Mouse (Mus musculus): Measurements from ENCODE around the gene Ddx27. TPM values are rescaled to one million over a fixed set of nuclear protein-coding genes. Genes with fewer than 3 reads are reported as not detected.

Gene Ddx27
- polyA plus RNA-seq, 1 experiment from 2014 or later: 23.2 TPM

GRCm38 (mm10) chr2:167009483-167009882 is 5.5 kb upstream of the Ddx27 start:
- no peak overlapping the region for H3K9ac ChIP-seq (ENCODE audit: low read length)
- H3K4me2 ChIP-seq (ENCODE audit: low read length): no peak overlapping the region
- no peak overlapping the region for H3K27ac ChIP-seq (ENCODE audit: low read depth, low read length)
- H3K4me3 ChIP-seq (ENCODE audit: low read depth, low read length): no peak overlapping the region
- H3K36me3 ChIP-seq (ENCODE audit: control insufficient read depth, insufficient read depth, low read length): no peaks in the 10 kb centered on the region
- DNase-seq (ENCODE audit: low spot score): no peak
- no peaks in the 10 kb centered on the region for H3K27me3 ChIP-seq (replicated peaks; ENCODE audit: control insufficient read depth, insufficient read depth, low read length)
- no peak for ATAC-seq
- no peaks in the 10 kb centered on the region for H3K9me3 ChIP-seq (replicated peaks; ENCODE audit: control insufficient read depth, low read length)
- no peaks in the 10 kb centered on the region for H3K4me1 ChIP-seq (ENCODE audit: control insufficient read depth, insufficient read depth, low read length)
- 79% methylated on average over 4 of the region's 4 CpGs for WGBS

GRCm38 (mm10) chr2:167010546-167010945 is 4.4 kb upstream of the Ddx27 start:
- Histone ChIP-seq H3K4me1 (ENCODE audit: control insufficient read depth, insufficient read depth, low read length) (no peaks in the 10 kb centered on the region; the same call in 1 of the 2 replicates), H3K27me3 (replicated peaks; ENCODE audit: control insufficient read depth, insufficient read depth, low read length) (no peaks in the 10 kb centered on the region), H3K9ac (ENCODE audit: low read length) (no peak overlapping the region), H3K36me3 (ENCODE audit: control insufficient read depth, insufficient read depth, low read length) (no peaks in the 10 kb centered on the region), H3K27ac (ENCODE audit: low read depth, low read length) (no peak overlapping the region), H3K9me3 (replicated peaks; ENCODE audit: control insufficient read depth, low read length) (no peaks in the 10 kb centered on the region), H3K4me2 (ENCODE audit: low read length) (no peak overlapping the region), H3K4me3 (ENCODE audit: low read depth, low read length) (no peak overlapping the region)
- 85% methylated on average over 3 of the region's 3 CpGs for WGBS
- DNase-seq (ENCODE audit: low spot score): no peak
- ATAC-seq: no peak

GRCm38 (mm10) chr2:167015382-167015718 is 357 bp downstream of the Ddx27 start:
- Histone ChIP-seq H3K27me3 (replicated peaks; ENCODE audit: control insufficient read depth, insufficient read depth, low read length) (no peaks in the 10 kb centered on the region), H3K4me1 (ENCODE audit: control insufficient read depth, insufficient read depth, low read length) (peaks cover 6% of the 10 kb centered on the region), H3K36me3 (ENCODE audit: control insufficient read depth, insufficient read depth, low read length) (peaks cover 23% of the 10 kb centered on the region), H3K9me3 (replicated peaks; ENCODE audit: control insufficient read depth, low read length) (no peaks in the 10 kb centered on the region), H3K9ac (ENCODE audit: low read length) (peak overlapping the region; percentile 82), H3K27ac (ENCODE audit: low read depth, low read length) (0 out of 2 replicates have a peak overlapping the region, but pooled peaks have one; percentile 30), H3K4me3 (ENCODE audit: low read depth, low read length) (peak overlapping the region; percentile 79), H3K4me2 (ENCODE audit: low read length) (peak overlapping the region; percentile 92)
- ATAC-seq (no peak; the same call in 1 of the 2 replicates), DNase-seq (ENCODE audit: low spot score) (no peak)
- 0% methylated on average over 17 of the region's 21 CpGs for WGBS

GRCm38 (mm10) chr2:167019396-167019795 is 4.4 kb downstream of the Ddx27 start:
- DNase-seq (ENCODE audit: low spot score) (no peak), ATAC-seq (no peak)
- peaks cover 57% of the 10 kb centered on the region for H3K36me3 ChIP-seq (ENCODE audit: control insufficient read depth, insufficient read depth, low read length)
- no peaks in the 10 kb centered on the region for H3K27me3 ChIP-seq (replicated peaks; ENCODE audit: control insufficient read depth, insufficient read depth, low read length)
- WGBS: 95% methylated on average over 10 of the region's 10 CpGs
- peaks cover 6% of the 10 kb centered on the region for H3K4me1 ChIP-seq (ENCODE audit: control insufficient read depth, insufficient read depth, low read length)
- no peak overlapping the region for H3K4me2 ChIP-seq (ENCODE audit: low read length)
- H3K27ac ChIP-seq (ENCODE audit: low read depth, low read length): no peak overlapping the region
- H3K9ac ChIP-seq (ENCODE audit: low read length): no peak overlapping the region
- no peak overlapping the region for H3K4me3 ChIP-seq (ENCODE audit: low read depth, low read length)
- no peaks in the 10 kb centered on the region for H3K9me3 ChIP-seq (replicated peaks; ENCODE audit: control insufficient read depth, low read length)

- H3K9ac ChIP-seq (ENCODE audit: low read length): no peak overlapping the region
- 95% methylated on average over 7 of the region's 7 CpGs for WGBS
- DNase-seq (ENCODE audit: low spot score) (no peak), ATAC-seq (no peak)
- H3K27ac ChIP-seq (ENCODE audit: low read depth, low read length): no peak overlapping the region
- H3K4me1 ChIP-seq (ENCODE audit: control insufficient read depth, insufficient read depth, low read length): no peaks in the 10 kb centered on the region
- no peaks in the 10 kb centered on the region for H3K9me3 ChIP-seq (replicated peaks; ENCODE audit: control insufficient read depth, low read length)
- no peak overlapping the region for H3K4me2 ChIP-seq (ENCODE audit: low read length)
- no peak overlapping the region for H3K4me3 ChIP-seq (ENCODE audit: low read depth, low read length)
- H3K27me3 ChIP-seq (replicated peaks; ENCODE audit: control insufficient read depth, insufficient read depth, low read length): no peaks in the 10 kb centered on the region
- H3K36me3 ChIP-seq (ENCODE audit: control insufficient read depth, insufficient read depth, low read length): peaks cover 88% of the 10 kb centered on the region
Measured at GRCm38 (mm10) chr2:167028553-167028952, 13.6 kb downstream of the Ddx27 start.

- 92% methylated on average over 4 of the region's 4 CpGs for WGBS
- Histone ChIP-seq H3K9ac (ENCODE audit: low read length) (no peak overlapping the region), H3K4me3 (ENCODE audit: low read depth, low read length) (no peak overlapping the region), H3K27me3 (replicated peaks; ENCODE audit: control insufficient read depth, insufficient read depth, low read length) (no peaks in the 10 kb centered on the region), H3K9me3 (replicated peaks; ENCODE audit: control insufficient read depth, low read length) (no peaks in the 10 kb centered on the region), H3K4me1 (ENCODE audit: control insufficient read depth, insufficient read depth, low read length) (no peaks in the 10 kb centered on the region), H3K27ac (ENCODE audit: low read depth, low read length) (no peak overlapping the region), H3K36me3 (ENCODE audit: control insufficient read depth, insufficient read depth, low read length) (peaks cover 92% of the 10 kb centered on the region), H3K4me2 (ENCODE audit: low read length) (no peak overlapping the region)
- no peak for ATAC-seq
- DNase-seq (ENCODE audit: low spot score): no peak
Measured at GRCm38 (mm10) chr2:167030507-167030906, 15.5 kb downstream of the Ddx27 start.

GRCm38 (mm10) chr2:167037710-167038109 is 22.7 kb downstream of the Ddx27 start:
- no peak for ATAC-seq
- no peak overlapping the region for H3K4me2 ChIP-seq (ENCODE audit: low read length)

GRCm38 (mm10) chr2:167038297-167038696 is 23.3 kb downstream of the Ddx27 start:
- DNase-seq (ENCODE audit: low spot score) (no peak), ATAC-seq (no peak)
- peaks cover 100% of the 10 kb centered on the region for H3K36me3 ChIP-seq (ENCODE audit: control insufficient read depth, insufficient read depth, low read length)
- 91% methylated on average over 6 of the region's 6 CpGs for WGBS
- H3K27ac ChIP-seq (ENCODE audit: low read depth, low read length): no peak overlapping the region
- H3K9me3 ChIP-seq (replicated peaks; ENCODE audit: control insufficient read depth, low read length): no peaks in the 10 kb centered on the region
- H3K4me3 ChIP-seq (ENCODE audit: low read depth, low read length): no peak overlapping the region
- no peak overlapping the region for H3K4me2 ChIP-seq (ENCODE audit: low read length)
- no peaks in the 10 kb centered on the region for H3K4me1 ChIP-seq (ENCODE audit: control insufficient read depth, insufficient read depth, low read length)
- no peak overlapping the region for H3K9ac ChIP-seq (ENCODE audit: low read length)
- H3K27me3 ChIP-seq (replicated peaks; ENCODE audit: control insufficient read depth, insufficient read depth, low read length): no peaks in the 10 kb centered on the region

More at GRCm38 (mm10) chr2:167037710-167038109, 22.7 kb downstream of the Ddx27 start:
- H3K9me3 ChIP-seq (replicated peaks; ENCODE audit: control insufficient read depth, low read length): no peaks in the 10 kb centered on the region
- no peak overlapping the region for H3K4me3 ChIP-seq (ENCODE audit: low read depth, low read length)
- WGBS: 97% methylated on average over 12 of the region's 12 CpGs
- H3K4me1 ChIP-seq (ENCODE audit: control insufficient read depth, insufficient read depth, low read length): no peaks in the 10 kb centered on the region
- H3K27ac ChIP-seq (ENCODE audit: low read depth, low read length): no peak overlapping the region
- H3K27me3 ChIP-seq (replicated peaks; ENCODE audit: control insufficient read depth, insufficient read depth, low read length): no peaks in the 10 kb centered on the region
- H3K9ac ChIP-seq (ENCODE audit: low read length): no peak overlapping the region
- DNase-seq (ENCODE audit: low spot score): no peak
- H3K36me3 ChIP-seq (ENCODE audit: control insufficient read depth, insufficient read depth, low read length): peaks cover 97% of the 10 kb centered on the region

- 95% methylated on average over 7 of the region's 7 CpGs for WGBS
- no peak for DNase-seq (ENCODE audit: low spot score)
- no peak overlapping the region for H3K9ac ChIP-seq (ENCODE audit: low read length)
- H3K4me2 ChIP-seq (ENCODE audit: low read length): no peak overlapping the region
- peaks cover 100% of the 10 kb centered on the region for H3K36me3 ChIP-seq (ENCODE audit: control insufficient read depth, insufficient read depth, low read length)
- H3K4me1 ChIP-seq (ENCODE audit: control insufficient read depth, insufficient read depth, low read length): no peaks in the 10 kb centered on the region
- no peaks in the 10 kb centered on the region for H3K27me3 ChIP-seq (replicated peaks; ENCODE audit: control insufficient read depth, insufficient read depth, low read length)
- ATAC-seq: no peak
- no peaks in the 10 kb centered on the region for H3K9me3 ChIP-seq (replicated peaks; ENCODE audit: control insufficient read depth, low read length)
- no peak overlapping the region for H3K4me3 ChIP-seq (ENCODE audit: low read depth, low read length)
- H3K27ac ChIP-seq (ENCODE audit: low read depth, low read length): no peak overlapping the region
Measured at GRCm38 (mm10) chr2:167038716-167039115, 23.7 kb downstream of the Ddx27 start.
